Mouse (Mus musculus): ENCODE results near the gene Fgf11. TPM values are rescaled to one million over a fixed set of nuclear protein-coding genes. Genes with fewer than 3 reads are reported as not detected.

The Fgf11 gene
- polyA plus RNA-seq, 1 experiment, result 47.0 TPM

GRCm38 (mm10) chr11:69833554-69833953 is 31.9 kb upstream of the Fgf11 start:
- Histone ChIP-seq H3K4me1 (ENCODE audit: control insufficient read depth, insufficient read depth, low read length) (peaks cover 5% of the 10 kb centered on the region; the same call in 1 of the 2 replicates), H3K27ac (ENCODE audit: insufficient read depth, low read length) (no peak overlapping the region), H3K4me3 (replicated peaks; ENCODE audit: insufficient read depth, low read depth, low read length) (no peak overlapping the region), H3K27me3 (ENCODE audit: control insufficient read depth, insufficient read depth, low read length) (no peaks in the 10 kb centered on the region)
- TF ChIP-seq CTCF (IDR thresholded peaks at IDR 0.05; ENCODE audit: borderline replicate concordance, insufficient read depth, low read depth, low read length) (no peak), POLR2A (IDR thresholded peaks at IDR 0.05; ENCODE audit: borderline replicate concordance, insufficient read depth, low read length) (no peak)
- WGBS, result 58% methylated on average over 8 of the region's 8 CpGs
- no peak for DNase-seq

GRCm38 (mm10) chr11:69828832-69829231 is 27.2 kb upstream of the Fgf11 start:
- Histone ChIP-seq H3K4me3 (replicated peaks; ENCODE audit: insufficient read depth, low read depth, low read length) (no peak overlapping the region), H3K27ac (ENCODE audit: insufficient read depth, low read length) (no peak overlapping the region), H3K4me1 (ENCODE audit: control insufficient read depth, insufficient read depth, low read length) (peaks cover 12% of the 10 kb centered on the region), H3K27me3 (ENCODE audit: control insufficient read depth, insufficient read depth, low read length) (no peaks in the 10 kb centered on the region)
- WGBS, result 47% methylated on average over 5 of the region's 5 CpGs
- TF ChIP-seq CTCF (IDR thresholded peaks at IDR 0.05; ENCODE audit: borderline replicate concordance, insufficient read depth, low read depth, low read length), result no peak
- no peak for TF ChIP-seq POLR2A (IDR thresholded peaks at IDR 0.05; ENCODE audit: borderline replicate concordance, insufficient read depth, low read length)
- no peak for DNase-seq

- TF ChIP-seq POLR2A (IDR thresholded peaks at IDR 0.05; ENCODE audit: borderline replicate concordance, insufficient read depth, low read length), result no peak; the same call in 1 of the 2 replicates
- TF ChIP-seq CTCF (IDR thresholded peaks at IDR 0.05; ENCODE audit: borderline replicate concordance, insufficient read depth, low read depth, low read length), result no peak
Measured at GRCm38 (mm10) chr11:69823456-69823855, 21.8 kb upstream of the Fgf11 start.

GRCm38 (mm10) chr11:69822080-69822479 is 20.4 kb upstream of the Fgf11 start, which contains the start of gene Spem1:
Spem1 (minus strand) TSS chr11:69822180.
- no peak within 1 kb of the TSS for H3K27ac ChIP-seq (ENCODE audit: insufficient read depth, low read length)
- no peaks in the 10 kb centered on the region for H3K27me3 ChIP-seq (ENCODE audit: control insufficient read depth, insufficient read depth, low read length)
- H3K4me3 ChIP-seq (replicated peaks; ENCODE audit: insufficient read depth, low read depth, low read length), result no peak within 1 kb of the TSS
- H3K4me1 ChIP-seq (ENCODE audit: control insufficient read depth, insufficient read depth, low read length), result peaks cover 15% of the 10 kb centered on the region
- TF ChIP-seq CTCF (IDR thresholded peaks at IDR 0.05; ENCODE audit: borderline replicate concordance, insufficient read depth, low read depth, low read length) (no peak), POLR2A (IDR thresholded peaks at IDR 0.05; ENCODE audit: borderline replicate concordance, insufficient read depth, low read length) (no peak)
- 85% methylated on average over 3 of the region's 3 CpGs for WGBS
- DNase-seq, result no peak

More at GRCm38 (mm10) chr11:69823456-69823855, 21.8 kb upstream of the Fgf11 start:
- Histone ChIP-seq H3K27ac (ENCODE audit: insufficient read depth, low read length) (0 out of 2 replicates have a peak overlapping the region, but pooled peaks have one; percentile 32), H3K27me3 (ENCODE audit: control insufficient read depth, insufficient read depth, low read length) (no peaks in the 10 kb centered on the region), H3K4me1 (ENCODE audit: control insufficient read depth, insufficient read depth, low read length) (peaks cover 15% of the 10 kb centered on the region), H3K4me3 (replicated peaks; ENCODE audit: insufficient read depth, low read depth, low read length) (no peak overlapping the region)
- peak in 1 of 2 experiments; percentile 48 for DNase-seq
- WGBS, result 5% methylated on average over 2 of the region's 2 CpGs

GRCm38 (mm10) chr11:69818871-69819270 is 17.2 kb upstream of the Fgf11 start:
- H3K4me1 ChIP-seq (ENCODE audit: control insufficient read depth, insufficient read depth, low read length), result peaks cover 8% of the 10 kb centered on the region
- no peaks in the 10 kb centered on the region for H3K27me3 ChIP-seq (ENCODE audit: control insufficient read depth, insufficient read depth, low read length)
- no peak overlapping the region for H3K27ac ChIP-seq (ENCODE audit: insufficient read depth, low read length)
- DNase-seq, result no peak
- TF ChIP-seq CTCF (IDR thresholded peaks at IDR 0.05; ENCODE audit: borderline replicate concordance, insufficient read depth, low read depth, low read length), result no peak
- no peak for TF ChIP-seq POLR2A (IDR thresholded peaks at IDR 0.05; ENCODE audit: borderline replicate concordance, insufficient read depth, low read length)
- WGBS, result 90% methylated on average over 8 of the region's 8 CpGs
- no peak overlapping the region for H3K4me3 ChIP-seq (replicated peaks; ENCODE audit: insufficient read depth, low read depth, low read length)

- TF ChIP-seq CTCF (IDR thresholded peaks at IDR 0.05; ENCODE audit: borderline replicate concordance, insufficient read depth, low read depth, low read length), result no peak
- TF ChIP-seq POLR2A (IDR thresholded peaks at IDR 0.05; ENCODE audit: borderline replicate concordance, insufficient read depth, low read length), result no peak
- WGBS, result 71% methylated on average over 2 of the region's 2 CpGs
- H3K4me3 ChIP-seq (replicated peaks; ENCODE audit: insufficient read depth, low read depth, low read length), result no peak within 1 kb of the TSS
- H3K4me1 ChIP-seq (ENCODE audit: control insufficient read depth, insufficient read depth, low read length), result peaks cover 3% of the 10 kb centered on the region; the same call in 1 of the 2 replicates
- no peak within 1 kb of the TSS for H3K27ac ChIP-seq (ENCODE audit: insufficient read depth, low read length)
- no peaks in the 10 kb centered on the region for H3K27me3 ChIP-seq (ENCODE audit: control insufficient read depth, insufficient read depth, low read length)
- DNase-seq, result no peak
Measured at GRCm38 (mm10) chr11:69818365-69818764, 16.7 kb upstream of the Fgf11 start, which contains the start of gene Spem2. Spem2 (minus strand) TSS chr11:69818465.

- no peak for DNase-seq
- Histone ChIP-seq H3K27me3 (ENCODE audit: control insufficient read depth, insufficient read depth, low read length) (no peaks in the 10 kb centered on the region), H3K27ac (ENCODE audit: insufficient read depth, low read length) (no peak overlapping the region), H3K4me1 (ENCODE audit: control insufficient read depth, insufficient read depth, low read length) (no peaks in the 10 kb centered on the region), H3K4me3 (replicated peaks; ENCODE audit: insufficient read depth, low read depth, low read length) (no peak overlapping the region)
- WGBS, result 89% methylated on average over 12 of the region's 12 CpGs
- TF ChIP-seq CTCF (IDR thresholded peaks at IDR 0.05; ENCODE audit: borderline replicate concordance, insufficient read depth, low read depth, low read length) (no peak), POLR2A (IDR thresholded peaks at IDR 0.05; ENCODE audit: borderline replicate concordance, insufficient read depth, low read length) (no peak)
Measured at GRCm38 (mm10) chr11:69816520-69816919, 14.9 kb upstream of the Fgf11 start.

GRCm38 (mm10) chr11:69815155-69815554 is 13.5 kb upstream of the Fgf11 start, which contains the start of gene Gm39566:
Gm39566 (minus strand) TSS chr11:69815298.
- H3K4me1 ChIP-seq (ENCODE audit: control insufficient read depth, insufficient read depth, low read length), result no peaks in the 10 kb centered on the region
- TF ChIP-seq POLR2A (IDR thresholded peaks at IDR 0.05; ENCODE audit: borderline replicate concordance, insufficient read depth, low read length) (no peak), CTCF (IDR thresholded peaks at IDR 0.05; ENCODE audit: borderline replicate concordance, insufficient read depth, low read depth, low read length) (no peak)
- 63% methylated on average over 10 of the region's 10 CpGs for WGBS
- DNase-seq, result no peak
- H3K27me3 ChIP-seq (ENCODE audit: control insufficient read depth, insufficient read depth, low read length), result no peaks in the 10 kb centered on the region
- no peak within 1 kb of the TSS for H3K4me3 ChIP-seq (replicated peaks; ENCODE audit: insufficient read depth, low read depth, low read length)
- no peak within 1 kb of the TSS for H3K27ac ChIP-seq (ENCODE audit: insufficient read depth, low read length)

All from cerebellum, adult 2 months (tissue).